Mouse (Mus musculus) stomach, embryonic 14.5 days (tissue): ENCODE measurements at regions not wholly inside any gene's neighbourhood (a gene's known extent, or its start where the extent isn't known, plus 50 kb on each side); places are given as distances from the start of the nearest gene placed in this dataset.

Experiments
- ATAC-seq: fragments of 200-750 bp; cut with Nextera tagmentation; 2 replicates; pipeline ENCODE4 v1.8.0; 2017; ENCODE audit warnings: low read depth, moderate TSS enrichment; ENCODE audit not compliant: insufficient number of reproducible peaks, insufficient read depth, low FRiP score
- H3K27ac ChIP-seq: fragments of 300-500 bp; sonication (generic); 2 replicates; pipeline ENCODE4 v1.5.1; 2014; ENCODE audit warnings: mild to moderate bottlenecking, low read length, moderate library complexity, mixed read lengths
- H3K27me3 ChIP-seq: fragments of 300-500 bp; sonication (generic); 2 replicates; pipeline ENCODE4 v1.6.1; 2014; ENCODE audit warnings: low read length, control low read depth, mixed read lengths; ENCODE audit not compliant: control insufficient read depth, insufficient read depth
- H3K36me3 ChIP-seq: fragments of 300-500 bp; sonication (generic); 2 replicates; pipeline ENCODE4 v1.6.1; 2014; ENCODE audit warnings: mild to moderate bottlenecking, control low read depth, low read length, moderate library complexity, mixed read lengths; ENCODE audit not compliant: control insufficient read depth, insufficient read depth
- H3K4me1 ChIP-seq: fragments of 300-500 bp; sonication (generic); 2 replicates; pipeline ENCODE4 v1.6.1; 2014; ENCODE audit warnings: low read length, control low read depth, mixed read lengths; ENCODE audit not compliant: control insufficient read depth, insufficient read depth
- H3K4me2 ChIP-seq: fragments of 300-500 bp; sonication (generic); replicated peaks from 2 replicates; pipeline ENCODE4 v1.6.1; 2014; ENCODE audit warnings: low read depth, low read length, control low read depth
- H3K4me3 ChIP-seq: fragments of 300-500 bp; sonication (generic); 2 replicates; pipeline ENCODE4 v1.5.1; 2014; ENCODE audit warnings: low read depth, low read length, control low read depth
- H3K9ac ChIP-seq: fragments of 300-500 bp; sonication (generic); replicated peaks from 2 replicates; pipeline ENCODE4 v1.6.1; 2014; ENCODE audit warnings: low read depth, mild to moderate bottlenecking, control low read depth, low read length, moderate library complexity, mixed read lengths
- H3K9me3 ChIP-seq: fragments of 300-500 bp; sonication (generic); 2 replicates; pipeline ENCODE4 v1.6.1; 2016; ENCODE audit warnings: low read depth, low read length, control low read depth; ENCODE audit not compliant: control insufficient read depth
- WGBS: fragments of 180-500 bp; shearing (Covaris S2); extraction: QIAGEN DNeasy Blood & Tissue Kit; methylation state at CpG from one replicate; pipeline ENCODE4 v1.1.7; 2014; 5-methylcytosine and 5-hydroxymethylcytosine counted together

GRCm38 (mm10) chr10:29921658-29922057 is 278.7 kb downstream of the Cenpw start:
- no peak overlapping the region for H3K4me3 ChIP-seq
- no peaks in the 10 kb centered on the region for H3K9me3 ChIP-seq
- no peak overlapping the region for H3K9ac ChIP-seq
- H3K27me3 ChIP-seq, result no peaks in the 10 kb centered on the region
- WGBS, result 25% methylated on average over 4 of the region's 4 CpGs
- no peak overlapping the region; the same call in 1 of the 2 replicates for H3K27ac ChIP-seq
- H3K36me3 ChIP-seq, result no peaks in the 10 kb centered on the region
- H3K4me1 ChIP-seq, result no peaks in the 10 kb centered on the region
- H3K4me2 ChIP-seq, result no peak overlapping the region
- ATAC-seq, result no peak

DNA sequence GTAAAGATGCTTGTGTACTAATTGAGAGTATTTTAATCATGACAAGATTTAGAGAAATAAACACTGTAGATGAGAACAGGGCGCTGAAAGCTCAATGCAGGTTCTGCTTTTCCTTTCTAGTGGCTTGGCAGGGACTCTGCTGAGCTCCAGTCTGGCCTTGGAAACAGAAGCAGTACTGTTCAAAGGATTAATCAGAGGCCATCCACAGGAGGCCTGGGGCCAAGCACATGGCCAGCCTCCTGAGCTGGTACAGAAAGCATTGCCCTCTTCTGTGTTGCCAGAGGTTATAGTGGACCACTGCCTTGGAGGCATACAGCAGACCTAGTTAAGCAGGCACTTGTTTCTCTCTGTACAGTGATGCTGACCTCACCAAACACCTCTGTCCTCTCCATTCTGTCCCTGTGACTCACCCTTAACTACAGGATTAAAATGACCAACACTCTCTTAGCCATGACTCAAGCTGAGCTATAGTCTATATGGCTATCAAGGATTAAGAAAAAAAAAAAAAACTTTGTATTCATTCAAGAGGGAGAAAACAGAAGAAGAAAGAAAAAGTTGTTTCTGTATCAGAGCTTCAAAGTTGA is 302.5 kb downstream of the Cenpw start:
- no peaks in the 10 kb centered on the region for H3K9me3 ChIP-seq
- H3K36me3 ChIP-seq, result no peaks in the 10 kb centered on the region
- no peaks in the 10 kb centered on the region for H3K27me3 ChIP-seq
- no peak overlapping the region for H3K9ac ChIP-seq
- H3K4me3 ChIP-seq, result no peak overlapping the region
- H3K4me2 ChIP-seq, result no peak overlapping the region
- no peaks in the 10 kb centered on the region for H3K4me1 ChIP-seq
- H3K27ac ChIP-seq, result no peak overlapping the region
- 33% methylated on average over 1 of the region's 1 CpGs for WGBS
- ATAC-seq, result no peak

DNA sequence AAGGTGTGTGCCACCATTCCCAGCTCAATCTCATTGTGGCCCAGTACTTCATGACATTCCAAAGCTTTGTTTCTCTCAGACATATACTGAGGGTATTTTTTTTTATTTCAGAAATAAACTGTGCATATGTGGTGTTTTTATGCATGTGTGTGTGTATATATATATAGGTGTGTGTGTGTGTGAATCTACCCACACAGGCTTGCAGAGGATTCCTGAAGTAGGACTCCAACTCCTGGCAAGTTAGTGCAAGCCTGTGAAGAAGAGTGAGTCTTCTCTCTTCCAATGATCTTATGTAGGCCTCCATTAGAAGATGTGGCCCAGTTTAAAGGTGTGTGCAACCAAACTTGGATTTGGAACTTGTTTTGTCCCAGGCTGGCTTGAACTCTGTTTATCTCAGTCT is 328.9 kb upstream of the Rspo3 start:
- H3K4me1 ChIP-seq, result no peaks in the 10 kb centered on the region
- H3K4me3 ChIP-seq, result no peak overlapping the region

GRCm38 (mm10) chr10:29855749-29856313 is 320.2 kb upstream of the Rspo3 start:
- no peaks in the 10 kb centered on the region for H3K4me1 ChIP-seq
- no peaks in the 10 kb centered on the region for H3K36me3 ChIP-seq
- no peak overlapping the region for H3K4me2 ChIP-seq
- H3K27me3 ChIP-seq, result no peaks in the 10 kb centered on the region
- H3K9ac ChIP-seq, result no peak overlapping the region
- H3K27ac ChIP-seq, result no peak overlapping the region
- 17% methylated on average over 2 of the region's 2 CpGs for WGBS
- H3K4me3 ChIP-seq, result no peak overlapping the region
- H3K9me3 ChIP-seq, result no peaks in the 10 kb centered on the region
- ATAC-seq, result no peak

More for the DNA sequence above, 328.9 kb upstream of the Rspo3 start:
- Histone ChIP-seq H3K36me3 (no peaks in the 10 kb centered on the region), H3K27ac (no peak overlapping the region), H3K4me2 (no peak overlapping the region), H3K9ac (no peak overlapping the region), H3K27me3 (no peaks in the 10 kb centered on the region), H3K9me3 (no peaks in the 10 kb centered on the region)
- ATAC-seq, result no peak

DNA sequence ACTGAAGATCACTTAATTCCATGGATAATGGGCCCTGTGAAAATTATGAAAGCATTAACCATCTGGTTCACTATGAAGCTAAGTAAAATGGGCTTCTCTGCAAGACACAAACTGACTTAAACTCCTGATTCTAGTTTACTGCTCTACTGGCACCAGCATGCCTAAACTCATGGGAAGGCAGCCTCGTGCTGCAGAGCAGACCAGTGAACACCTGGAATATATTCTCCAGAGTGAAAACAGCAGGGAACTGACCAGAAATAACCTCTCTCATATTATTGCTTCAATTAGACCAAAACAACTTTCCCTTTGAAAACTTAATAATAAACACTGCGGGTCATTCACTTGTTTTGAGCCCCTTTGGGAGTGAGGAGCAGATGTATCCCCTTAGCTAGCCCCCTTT is 316.8 kb upstream of the Rspo3 start:
- 67% methylated on average over 2 of the region's 2 CpGs for WGBS
- Histone ChIP-seq H3K27me3 (no peaks in the 10 kb centered on the region), H3K27ac (no peak overlapping the region), H3K4me1 (no peaks in the 10 kb centered on the region), H3K4me2 (no peak overlapping the region), H3K36me3 (no peaks in the 10 kb centered on the region), H3K4me3 (no peak overlapping the region), H3K9ac (no peak overlapping the region), H3K9me3 (no peaks in the 10 kb centered on the region)
- no peak for ATAC-seq

GRCm38 (mm10) chr10:29824939-29825658 is 289.4 kb upstream of the Rspo3 start:
- Histone ChIP-seq H3K9me3 (no peaks in the 10 kb centered on the region), H3K4me2 (no peak overlapping the region), H3K27ac (no peak overlapping the region), H3K27me3 (no peaks in the 10 kb centered on the region), H3K4me1 (no peaks in the 10 kb centered on the region), H3K36me3 (no peaks in the 10 kb centered on the region), H3K9ac (no peak overlapping the region), H3K4me3 (no peak overlapping the region)
- WGBS, result 56% methylated on average over 5 of the region's 5 CpGs
- no peak for ATAC-seq

GRCm38 (mm10) chr10:29824413-29824812 is 288.7 kb upstream of the Rspo3 start:
- Histone ChIP-seq H3K27ac (no peak overlapping the region), H3K4me1 (no peaks in the 10 kb centered on the region)
- no peak for ATAC-seq

DNA sequence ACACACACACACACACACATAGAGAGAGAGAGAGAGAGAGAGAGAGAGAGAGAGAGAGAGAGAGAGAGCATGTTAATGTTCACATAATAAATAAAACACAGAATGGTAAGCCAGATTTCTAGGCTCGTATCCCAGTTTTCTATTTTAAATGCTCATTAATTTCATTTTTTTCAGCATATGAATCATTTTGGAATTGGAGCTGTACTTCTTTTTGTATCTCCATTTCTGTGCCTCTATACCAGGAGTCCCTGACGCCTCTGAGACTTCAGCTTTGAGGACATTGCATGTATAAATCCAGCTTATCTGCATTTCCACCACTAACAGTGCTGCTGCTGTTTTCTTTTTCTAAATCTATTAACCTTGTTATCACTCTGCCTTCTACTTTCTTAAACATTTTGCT is 287.5 kb upstream of the Rspo3 start:
- ATAC-seq, result no peak
- 64% methylated on average over 2 of the region's 2 CpGs for WGBS
- Histone ChIP-seq H3K9me3 (no peaks in the 10 kb centered on the region), H3K27me3 (no peaks in the 10 kb centered on the region), H3K4me2 (no peak overlapping the region), H3K4me3 (no peak overlapping the region), H3K36me3 (no peaks in the 10 kb centered on the region), H3K27ac (no peak overlapping the region), H3K9ac (no peak overlapping the region), H3K4me1 (no peaks in the 10 kb centered on the region)

More at GRCm38 (mm10) chr10:29824413-29824812, 288.7 kb upstream of the Rspo3 start:
- no peaks in the 10 kb centered on the region for H3K27me3 ChIP-seq
- no peaks in the 10 kb centered on the region for H3K9me3 ChIP-seq
- no peaks in the 10 kb centered on the region for H3K36me3 ChIP-seq
- no peak overlapping the region for H3K9ac ChIP-seq
- no peak overlapping the region for H3K4me3 ChIP-seq
- no peak overlapping the region for H3K4me2 ChIP-seq
